Mouse (Mus musculus) liver, embryonic 14.5 days (tissue): ENCODE measurements at regions not wholly inside any gene's neighbourhood (a gene's known extent, or its start where the extent isn't known, plus 50 kb on each side); places are given as distances from the start of the nearest gene placed in this dataset.

ENCODE experiments used
- CTCF ChIP-seq: IDR thresholded peaks from 2 replicates; pipeline ENCODE4 v1.5.1; 2016; ENCODE audit warnings: antibody characterized with exemption, low read depth, control low read depth
- EP300 ChIP-seq: IDR thresholded peaks from 2 replicates; pipeline ENCODE4 v1.6.1; 2016; ENCODE audit warnings: antibody characterized with exemption, low read depth

- TF ChIP-seq CTCF (no peak), EP300 (no peak)
Observed at GRCm38 (mm10) chr13:69263722-69264121, 264.4 kb upstream of the Adcy2 start.
